Mouse (Mus musculus) small intestine, adult 2 months (tissue): ENCODE data around the gene Krtap5-1.

Experiments
- CTCF ChIP-seq: fragments of 200-500 bp; IDR thresholded peaks from 2 replicates; pipeline ENCODE4 v1.5.1; 2012; ENCODE audit warnings: low read depth, mild to moderate bottlenecking, control low read depth, inconsistent platforms, low read length, moderate library complexity, mixed read lengths; ENCODE audit not compliant: insufficient replicate concordance, insufficient read length; ENCODE audit errors: extremely low read depth
- POLR2A ChIP-seq: fragments of 200-500 bp; IDR thresholded peaks from 2 replicates; pipeline ENCODE4 v1.6.1; 2012; ENCODE audit warnings: low read depth, mild to moderate bottlenecking, control low read depth, inconsistent platforms, low read length, moderate library complexity

DNA sequence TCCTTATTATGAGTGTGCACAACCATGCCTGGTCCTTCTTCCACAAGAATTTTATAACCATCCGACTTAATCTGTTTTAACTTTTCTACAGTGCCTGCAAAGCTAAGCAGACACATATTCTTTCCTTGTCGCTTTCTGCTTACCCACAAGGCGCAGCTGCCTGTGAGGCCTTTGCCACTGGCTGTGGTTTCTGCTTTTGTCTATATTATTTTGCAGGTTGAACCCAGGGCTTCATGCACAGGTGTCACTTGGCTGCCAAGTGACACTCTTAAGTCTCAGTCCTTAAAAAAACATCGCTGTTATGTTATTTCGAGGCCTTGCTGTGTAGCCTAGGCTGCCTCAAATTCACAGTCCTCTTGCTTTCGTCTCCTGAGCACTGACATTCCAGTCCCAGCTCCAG is 25.7 kb upstream of the Krtap5-1 start:
- TF ChIP-seq POLR2A = no peak
- no peak for TF ChIP-seq CTCF
